Mouse (Mus musculus) intestine, postnatal 0 days (tissue): ENCODE results near the gene Dcxr. TPM values are rescaled to one million over a fixed set of nuclear protein-coding genes. Genes with fewer than 3 reads are reported as not detected.
A peak's percentile ranks its signal among the peaks of the same experiment; 100 is the strongest.

ENCODE experiments used
- ATAC-seq: fragments of 200-750 bp; cut with Nextera tagmentation; 2 replicates; pipeline ENCODE4 v1.8.0; 2017; ENCODE audit warnings: mild to moderate bottlenecking, moderate TSS enrichment, moderate library complexity
- H3K27ac ChIP-seq: fragments of 300-500 bp; sonication (generic); 2 replicates; pipeline ENCODE4 v1.5.1; 2014; ENCODE audit warnings: mild to moderate bottlenecking, low read depth, low read length, moderate library complexity
- H3K27me3 ChIP-seq: fragments of 300-500 bp; sonication (generic); replicated peaks from 2 replicates; pipeline ENCODE4 v1.6.1; 2014; ENCODE audit warnings: low read length, mixed read lengths; ENCODE audit not compliant: control insufficient read depth, insufficient read depth
- H3K36me3 ChIP-seq: fragments of 300-500 bp; sonication (generic); 2 replicates; pipeline ENCODE4 v1.6.1; 2014; ENCODE audit warnings: mild to moderate bottlenecking, moderate library complexity; ENCODE audit not compliant: control insufficient read depth, insufficient read depth
- H3K4me1 ChIP-seq: fragments of 300-500 bp; sonication (generic); replicated peaks from 2 replicates; pipeline ENCODE4 v1.6.1; 2014; ENCODE audit warnings: antibody characterized with exemption, low read length, mixed read lengths; ENCODE audit not compliant: control insufficient read depth, insufficient read depth
- H3K4me2 ChIP-seq: fragments of 300-500 bp; sonication (generic); replicated peaks from 2 replicates; pipeline ENCODE4 v1.6.1; 2014; ENCODE audit warnings: low read depth, mild to moderate bottlenecking, moderate library complexity
- H3K4me3 ChIP-seq: fragments of 300-500 bp; sonication (generic); 2 replicates; pipeline ENCODE4 v1.5.1; 2014; ENCODE audit warnings: low read depth, low read length
- H3K9ac ChIP-seq: fragments of 300-500 bp; sonication (generic); 2 replicates; pipeline ENCODE4 v1.6.1; 2014; ENCODE audit warnings: mild to moderate bottlenecking, low read depth, low read length
- H3K9me3 ChIP-seq: fragments of 300-500 bp; sonication (generic); 2 replicates; pipeline ENCODE4 v1.6.1; 2016; ENCODE audit warnings: mixed run types; ENCODE audit not compliant: control insufficient read depth
- CTCF ChIP-seq: sonication (generic); IDR thresholded peaks from 2 replicates; pipeline ENCODE4 v1.5.1; 2016; ENCODE audit warnings: low read depth, mild to moderate bottlenecking, control low read depth, antibody characterized with exemption, moderate library complexity
- WGBS: fragments of 180-500 bp; shearing (Covaris S2); extraction: QIAGEN DNeasy Blood & Tissue Kit; methylation state at CpG from one replicate; pipeline ENCODE4 v1.1.7; 2014; 5-methylcytosine and 5-hydroxymethylcytosine counted together
- polyA plus RNA-seq: library from polyadenylated mRNA; unstranded; fragments of >200 nt; fragmentation: Nextera tagmentation; extraction: Ambion mirVana; gene quantifications from 2 replicates; pipeline ENCODE4 v1.2.1, GENCODE M21; 2015

Dcxr gene
- polyA plus RNA-seq, 1 experiment from 2014 or later: 81.1 TPM

GRCm38 (mm10) chr11:120686650-120687272 lies 40.3 kb downstream of the Dcxr start:
- ATAC-seq: no peak
- H3K27ac ChIP-seq: no peak overlapping the region
- H3K9me3 ChIP-seq: no peaks in the 10 kb centered on the region
- H3K4me1 ChIP-seq: no peaks in the 10 kb centered on the region
- peaks cover 69% of the 10 kb centered on the region for H3K36me3 ChIP-seq
- no peak overlapping the region for H3K9ac ChIP-seq
- no peak overlapping the region for H3K4me2 ChIP-seq
- no peaks in the 10 kb centered on the region for H3K27me3 ChIP-seq
- TF ChIP-seq CTCF: no peak
- WGBS: 74% methylated on average over 20 of the region's 20 CpGs
- no peak overlapping the region for H3K4me3 ChIP-seq

- no peak for TF ChIP-seq CTCF
- ATAC-seq: no peak
- no peak overlapping the region for H3K4me3 ChIP-seq
- no peaks in the 10 kb centered on the region for H3K27me3 ChIP-seq
- 83% methylated on average over 2 of the region's 2 CpGs for WGBS
- H3K4me2 ChIP-seq: no peak overlapping the region
- no peak overlapping the region for H3K9ac ChIP-seq
- H3K36me3 ChIP-seq: peaks cover 81% of the 10 kb centered on the region
- no peaks in the 10 kb centered on the region for H3K9me3 ChIP-seq
- no peak overlapping the region for H3K27ac ChIP-seq
- H3K4me1 ChIP-seq: no peaks in the 10 kb centered on the region
Observed at GRCm38 (mm10) chr11:120684660-120685059, 42.4 kb downstream of the Dcxr start.

- no peak for ATAC-seq
- WGBS: 81% methylated on average over 2 of the region's 2 CpGs
- H3K36me3 ChIP-seq: peaks cover 80% of the 10 kb centered on the region
- no peak overlapping the region for H3K9ac ChIP-seq
- H3K27ac ChIP-seq: no peak overlapping the region
- no peaks in the 10 kb centered on the region for H3K27me3 ChIP-seq
- no peak for TF ChIP-seq CTCF
- H3K9me3 ChIP-seq: no peaks in the 10 kb centered on the region
- H3K4me2 ChIP-seq: no peak overlapping the region
- H3K4me3 ChIP-seq: no peak overlapping the region
- H3K4me1 ChIP-seq: no peaks in the 10 kb centered on the region
Observed at GRCm38 (mm10) chr11:120684086-120684485, 43.0 kb downstream of the Dcxr start.

- Histone ChIP-seq H3K4me2 (no peak overlapping the region), H3K36me3 (peaks cover 80% of the 10 kb centered on the region), H3K4me1 (no peaks in the 10 kb centered on the region), H3K27ac (no peak overlapping the region), H3K9me3 (no peaks in the 10 kb centered on the region), H3K4me3 (no peak overlapping the region), H3K27me3 (no peaks in the 10 kb centered on the region), H3K9ac (no peak overlapping the region)
- TF ChIP-seq CTCF: no peak
- 97% methylated on average over 3 of the region's 3 CpGs for WGBS
- no peak for ATAC-seq
Observed at GRCm38 (mm10) chr11:120683536-120683935, 43.5 kb downstream of the Dcxr start.

GRCm38 (mm10) chr11:120682683-120683082 lies 44.4 kb downstream of the Dcxr start:
- no peak overlapping the region for H3K4me3 ChIP-seq
- H3K9me3 ChIP-seq: no peaks in the 10 kb centered on the region
- TF ChIP-seq CTCF: no peak
- no peak overlapping the region for H3K9ac ChIP-seq
- H3K4me2 ChIP-seq: no peak overlapping the region
- 86% methylated on average over 5 of the region's 5 CpGs for WGBS
- no peaks in the 10 kb centered on the region for H3K4me1 ChIP-seq
- peaks cover 80% of the 10 kb centered on the region for H3K36me3 ChIP-seq
- no peaks in the 10 kb centered on the region for H3K27me3 ChIP-seq
- ATAC-seq: no peak
- H3K27ac ChIP-seq: no peak overlapping the region

GRCm38 (mm10) chr11:120679909-120680308 lies 47.2 kb downstream of the Dcxr start:
- Histone ChIP-seq H3K9me3 (no peaks in the 10 kb centered on the region), H3K4me2 (no peak overlapping the region), H3K4me3 (no peak overlapping the region), H3K4me1 (no peaks in the 10 kb centered on the region), H3K27me3 (no peaks in the 10 kb centered on the region), H3K36me3 (peaks cover 67% of the 10 kb centered on the region), H3K27ac (peak overlapping the region; percentile 80), H3K9ac (no peak overlapping the region)
- WGBS: 70% methylated on average over 3 of the region's 3 CpGs
- peak; percentile 73 for TF ChIP-seq CTCF
- ATAC-seq: peak; percentile 90
